Mouse (Mus musculus) ES-Bruce4 (cell line): ENCODE results near the gene Sympk.

Experiments
- CTCF ChIP-seq: IDR thresholded peaks from one replicate; pipeline ENCODE4 v1.8.1; 2011; ENCODE audit warnings: low read depth, low read length
- EP300 ChIP-seq: IDR thresholded peaks from 2 replicates; pipeline ENCODE4 v1.6.1; 2011; ENCODE audit warnings: low read depth, low read length; ENCODE audit not compliant: insufficient read depth
- POLR2A ChIP-seq: IDR thresholded peaks from one replicate; pipeline ENCODE4 v1.8.1; 2011; ENCODE audit warnings: low read length; ENCODE audit not compliant: insufficient read depth

- TF ChIP-seq CTCF, result no peak
- TF ChIP-seq POLR2A, result no peak
- no peak for TF ChIP-seq EP300
Measured at GRCm38 (mm10) chr7:18986503-18986902, 37.7 kb upstream of the Sympk start.
